Mouse (Mus musculus): ENCODE data around the gene Mprip.

DNA sequence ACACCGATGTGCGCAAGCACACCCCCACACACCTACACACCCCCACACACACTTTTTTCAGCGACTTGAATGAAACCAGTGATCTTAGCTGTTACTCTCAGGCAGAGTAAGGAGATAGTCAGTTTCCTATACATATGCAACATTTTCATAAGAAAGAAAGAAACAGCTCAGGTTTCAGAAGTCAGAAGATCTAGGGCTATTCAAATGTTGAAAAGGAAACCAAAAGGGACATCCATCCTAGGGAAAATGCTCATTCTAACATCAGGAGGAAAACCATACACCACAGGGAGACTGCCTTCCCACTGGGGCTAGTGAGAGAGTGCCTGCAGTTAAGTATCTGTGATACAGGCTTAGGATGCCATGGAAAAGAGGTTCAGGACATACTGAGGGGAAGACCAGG, 160.5 kb downstream of the Mprip start:
- TF ChIP-seq EP300 (IDR thresholded peaks at IDR 0.05; ENCODE audit: low read depth) (no peak), CTCF (IDR thresholded peaks at IDR 0.05; ENCODE audit: low read depth) (no peak)
